Mouse (Mus musculus) neural tube, embryonic 11.5 days (tissue): ENCODE measurements at regions not wholly inside any gene's neighbourhood (a gene's known extent, or its start where the extent isn't known, plus 50 kb on each side); places are given as distances from the start of the nearest gene placed in this dataset.

ENCODE experiments used
- ATAC-seq: fragments of 200-750 bp; cut with Nextera tagmentation; 2 replicates; pipeline ENCODE4 v1.8.0; 2017; ENCODE audit warnings: moderate number of reproducible peaks, mild to moderate bottlenecking, moderate TSS enrichment, moderate library complexity; ENCODE audit not compliant: insufficient read depth, low FRiP score, low TSS enrichment
- DNase-seq: peaks from one replicate; pipeline ENCODE4 v3.0.0-alpha.2; 2015; ENCODE audit warnings: low spot score
- H3K27ac ChIP-seq: fragments of 300-500 bp; sonication (generic); 2 replicates; pipeline ENCODE4 v1.5.1; 2014; ENCODE audit warnings: low read depth, mild to moderate bottlenecking, low read length
- H3K27me3 ChIP-seq: fragments of 300-500 bp; sonication (generic); 2 replicates; pipeline ENCODE4 v1.6.1; 2014; ENCODE audit warnings: mild to moderate bottlenecking, low read length, mixed read lengths; ENCODE audit not compliant: control insufficient read depth, insufficient read depth
- H3K36me3 ChIP-seq: fragments of 300-500 bp; sonication (generic); 2 replicates; pipeline ENCODE4 v1.6.1; 2014; ENCODE audit warnings: mild to moderate bottlenecking, low read length, moderate library complexity, mixed read lengths; ENCODE audit not compliant: control insufficient read depth, insufficient read depth
- H3K4me1 ChIP-seq: fragments of 300-500 bp; sonication (generic); 2 replicates; pipeline ENCODE4 v1.6.1; 2014; ENCODE audit warnings: low read length, mixed read lengths; ENCODE audit not compliant: control insufficient read depth, insufficient read depth
- H3K4me2 ChIP-seq: fragments of 300-500 bp; sonication (generic); 2 replicates; pipeline ENCODE4 v1.6.1; 2014; ENCODE audit warnings: low read depth, mild to moderate bottlenecking, moderate library complexity
- H3K4me3 ChIP-seq: fragments of 300-500 bp; sonication (generic); 2 replicates; pipeline ENCODE4 v1.5.1; 2014; ENCODE audit warnings: low read depth, low read length
- H3K9ac ChIP-seq: fragments of 300-500 bp; sonication (generic); 2 replicates; pipeline ENCODE4 v1.6.1; 2014; ENCODE audit warnings: mild to moderate bottlenecking, low read length
- H3K9me3 ChIP-seq: fragments of 300-500 bp; sonication (generic); 2 replicates; pipeline ENCODE4 v1.6.1; 2016; ENCODE audit warnings: low read length; ENCODE audit not compliant: control insufficient read depth
- WGBS: fragments of 180-500 bp; shearing (Covaris S2); extraction: QIAGEN DNeasy Blood & Tissue Kit; methylation state at CpG from one replicate; pipeline ENCODE4 v1.1.7; 2014; 5-methylcytosine and 5-hydroxymethylcytosine counted together

- no peaks in the 10 kb centered on the region for H3K4me1 ChIP-seq
- H3K9ac ChIP-seq: no peak overlapping the region
- H3K27me3 ChIP-seq: no peaks in the 10 kb centered on the region
- 52% methylated on average over 3 of the region's 3 CpGs for WGBS
- H3K9me3 ChIP-seq: no peaks in the 10 kb centered on the region
- ATAC-seq (no peak), DNase-seq (no peak)
- no peak overlapping the region for H3K4me2 ChIP-seq
- no peak overlapping the region for H3K27ac ChIP-seq
- no peaks in the 10 kb centered on the region for H3K36me3 ChIP-seq
- H3K4me3 ChIP-seq: no peak overlapping the region
Measured at GRCm38 (mm10) chr8:8186046-8186445, 475.0 kb downstream of the Efnb2 start.

GRCm38 (mm10) chr8:8183233-8183622 lies 477.8 kb downstream of the Efnb2 start:
- H3K27me3 ChIP-seq: no peaks in the 10 kb centered on the region
- H3K36me3 ChIP-seq: no peaks in the 10 kb centered on the region
- no peaks in the 10 kb centered on the region for H3K4me1 ChIP-seq
- H3K4me3 ChIP-seq: no peak overlapping the region
- ATAC-seq: peak; percentile 58
- H3K9me3 ChIP-seq: no peaks in the 10 kb centered on the region
- peak; percentile 15 for DNase-seq
- H3K4me2 ChIP-seq: no peak overlapping the region
- no peak overlapping the region for H3K27ac ChIP-seq
- WGBS: 56% methylated on average over 6 of the region's 6 CpGs
- H3K9ac ChIP-seq: no peak overlapping the region

- ATAC-seq: peak; percentile 84
Measured at GRCm38 (mm10) chr8:8182616-8183232, 478.3 kb downstream of the Efnb2 start.

GRCm38 (mm10) chr8:8182108-8182507 lies 478.9 kb downstream of the Efnb2 start:
- 85% methylated on average over 2 of the region's 2 CpGs for WGBS
- DNase-seq: no peak

More at GRCm38 (mm10) chr8:8182616-8183232, 478.3 kb downstream of the Efnb2 start:
- H3K4me2 ChIP-seq: no peak overlapping the region
- H3K27ac ChIP-seq: no peak overlapping the region
- no peaks in the 10 kb centered on the region for H3K4me1 ChIP-seq
- DNase-seq: peak; percentile 21
- H3K9ac ChIP-seq: no peak overlapping the region
- no peaks in the 10 kb centered on the region for H3K36me3 ChIP-seq
- no peak overlapping the region for H3K4me3 ChIP-seq
- 18% methylated on average over 4 of the region's 4 CpGs for WGBS
- no peaks in the 10 kb centered on the region for H3K27me3 ChIP-seq
- H3K9me3 ChIP-seq: no peaks in the 10 kb centered on the region

GRCm38 (mm10) chr8:8174286-8174685 lies 486.8 kb downstream of the Efnb2 start:
- no peaks in the 10 kb centered on the region for H3K4me1 ChIP-seq
- no peak overlapping the region for H3K27ac ChIP-seq
- no peak overlapping the region for H3K9ac ChIP-seq
- no peaks in the 10 kb centered on the region for H3K9me3 ChIP-seq
- DNase-seq (peak; percentile 18), ATAC-seq (no peak)
- no peaks in the 10 kb centered on the region for H3K36me3 ChIP-seq
- WGBS: 47% methylated on average over 2 of the region's 2 CpGs
- H3K4me3 ChIP-seq: no peak overlapping the region
- H3K4me2 ChIP-seq: no peak overlapping the region
- H3K27me3 ChIP-seq: no peaks in the 10 kb centered on the region

More at GRCm38 (mm10) chr8:8182108-8182507, 478.9 kb downstream of the Efnb2 start:
- H3K9ac ChIP-seq: no peak overlapping the region
- ATAC-seq: no peak
- H3K27ac ChIP-seq: no peak overlapping the region
- H3K27me3 ChIP-seq: no peaks in the 10 kb centered on the region
- no peak overlapping the region for H3K4me2 ChIP-seq
- no peaks in the 10 kb centered on the region for H3K9me3 ChIP-seq
- no peaks in the 10 kb centered on the region for H3K36me3 ChIP-seq
- H3K4me1 ChIP-seq: no peaks in the 10 kb centered on the region
- H3K4me3 ChIP-seq: no peak overlapping the region

- WGBS: 76% methylated on average over 6 of the region's 6 CpGs
- no peaks in the 10 kb centered on the region for H3K4me1 ChIP-seq
Measured at GRCm38 (mm10) chr8:8168674-8169073, 492.4 kb downstream of the Efnb2 start.

GRCm38 (mm10) chr8:8168250-8168649 lies 492.8 kb downstream of the Efnb2 start:
- Histone ChIP-seq H3K27ac (no peak overlapping the region), H3K4me1 (no peaks in the 10 kb centered on the region), H3K27me3 (no peaks in the 10 kb centered on the region), H3K36me3 (no peaks in the 10 kb centered on the region), H3K4me3 (no peak overlapping the region), H3K9me3 (no peaks in the 10 kb centered on the region), H3K9ac (no peak overlapping the region), H3K4me2 (no peak overlapping the region)
- no peak for DNase-seq
- no peak for ATAC-seq
- 84% methylated on average over 11 of the region's 11 CpGs for WGBS

More at GRCm38 (mm10) chr8:8168674-8169073, 492.4 kb downstream of the Efnb2 start:
- H3K36me3 ChIP-seq: no peaks in the 10 kb centered on the region
- no peaks in the 10 kb centered on the region for H3K27me3 ChIP-seq
- H3K4me2 ChIP-seq: no peak overlapping the region
- no peak overlapping the region for H3K9ac ChIP-seq
- no peak overlapping the region for H3K4me3 ChIP-seq
- ATAC-seq (no peak), DNase-seq (no peak)
- no peak overlapping the region for H3K27ac ChIP-seq
- H3K9me3 ChIP-seq: no peaks in the 10 kb centered on the region

- H3K36me3 ChIP-seq: no peaks in the 10 kb centered on the region
- no peaks in the 10 kb centered on the region for H3K27me3 ChIP-seq
- 92% methylated on average over 5 of the region's 5 CpGs for WGBS
- H3K9ac ChIP-seq: no peak overlapping the region
- ATAC-seq (no peak), DNase-seq (no peak)
- no peak overlapping the region for H3K4me2 ChIP-seq
- no peak overlapping the region for H3K27ac ChIP-seq
- H3K4me1 ChIP-seq: no peaks in the 10 kb centered on the region
- H3K4me3 ChIP-seq: no peak overlapping the region
- H3K9me3 ChIP-seq: no peaks in the 10 kb centered on the region
Measured at GRCm38 (mm10) chr8:8147527-8147926, 513.5 kb downstream of the Efnb2 start.

- Histone ChIP-seq H3K4me2 (no peak overlapping the region), H3K27ac (no peak overlapping the region), H3K9ac (no peak overlapping the region), H3K9me3 (no peaks in the 10 kb centered on the region), H3K36me3 (no peaks in the 10 kb centered on the region), H3K27me3 (no peaks in the 10 kb centered on the region), H3K4me3 (no peak overlapping the region), H3K4me1 (no peaks in the 10 kb centered on the region)
- DNase-seq (no peak), ATAC-seq (no peak)
- 77% methylated on average over 6 of the region's 6 CpGs for WGBS
Measured at GRCm38 (mm10) chr8:8142933-8143495, 518.0 kb downstream of the Efnb2 start.
